Mouse (Mus musculus) left cerebral cortex, postnatal 36 days (tissue): ENCODE results near the gene Pygo2. TPM values are rescaled to one million over a fixed set of nuclear protein-coding genes. Genes with fewer than 3 reads are reported as not detected.

Experiments
- total RNA-seq, 2 experiments: library from RNA; stranded (reverse); gene quantifications; 2 replicates each; pipeline ENCODE4 v1.2.3; 2021

The Pygo2 gene
- total RNA-seq, 2 experiments from 2014 or later: 53.7 to 61.4 TPM

Other genes starting within 250 kb of the Pygo2 start
- gene Fam189b, start 247.1 kb upstream of the Pygo2 start, total RNA-seq: 10 to 100 TPM; 59.3 to 60.3 TPM
- 10 to 100 TPM; 62.4 to 64.6 TPM for gene Gba, start 227.3 kb upstream of the Pygo2 start, total RNA-seq
- gene Thbs3, start 215.0 kb upstream of the Pygo2 start, total RNA-seq: 10 to 100 TPM; 21.0 to 21.3 TPM
- 10 to 100 TPM; 90.6 to 93.8 TPM for gene Mtx1, start 203.1 kb upstream of the Pygo2 start, total RNA-seq
- 1 to 10 TPM in 1 of 2 experiments, under 1 TPM in 1; 0.44 to 1.1 TPM for gene Muc1, start 201.2 kb upstream of the Pygo2 start, total RNA-seq
- gene Krtcap2, start 184.2 kb upstream of the Pygo2 start, total RNA-seq: 10 to 100 TPM; 59.7 to 64.9 TPM
- gene Trim46, start 183.9 kb upstream of the Pygo2 start, total RNA-seq: 10 to 100 TPM; 74.4 to 88.7 TPM
- 10 to 100 TPM; 47.0 to 51.7 TPM for gene Dpm3, start 170.9 kb upstream of the Pygo2 start, total RNA-seq
- gene Slc50a1, start 159.6 kb upstream of the Pygo2 start, total RNA-seq: 10 to 100 TPM; 34.5 to 39.1 TPM
- 1 to 10 TPM; 4.2 to 7.4 TPM for gene Efna1, start 149.1 kb upstream of the Pygo2 start, total RNA-seq
- gene Efna3, start 107.2 kb upstream of the Pygo2 start, total RNA-seq: 10 to 100 TPM; 50.4 to 59.5 TPM
- gene Efna4, start 92.2 kb upstream of the Pygo2 start, total RNA-seq: 1 to 10 TPM in 1 of 2 experiments, not detected in 1; 1.2 TPM
- gene Adam15, start 80.2 kb upstream of the Pygo2 start, total RNA-seq: 100 to 1,000 TPM in 1 of 2 experiments, 10 to 100 TPM in 1; 96.1 to 120 TPM
- gene Dcst2, start 68.2 kb upstream of the Pygo2 start, total RNA-seq: under 1 TPM; 0.23 to 0.39 TPM
- not detected for gene Dcst1, start 65.0 kb upstream of the Pygo2 start, total RNA-seq
- gene Zbtb7b, start 35.4 kb upstream of the Pygo2 start, total RNA-seq: 10 to 100 TPM; 10.9 to 18.6 TPM
- gene Lenep, start 27.4 kb upstream of the Pygo2 start, total RNA-seq: 1 to 10 TPM; 4.2 to 5.3 TPM
- gene Flad1, start 18.3 kb upstream of the Pygo2 start, total RNA-seq: 10 to 100 TPM; 31.0 to 32.5 TPM
- gene Cks1b, start 11.8 kb upstream of the Pygo2 start, total RNA-seq: 1 to 10 TPM; 2.1 to 2.3 TPM
- 10 to 100 TPM; 10.6 to 16.0 TPM for gene Shc1, start 11.8 kb upstream of the Pygo2 start, total RNA-seq
- 10 to 100 TPM; 35.2 to 40.6 TPM for gene Pbxip1, start 6.5 kb downstream of the Pygo2 start, total RNA-seq
- gene Pmvk, start 24.3 kb downstream of the Pygo2 start, total RNA-seq: 10 to 100 TPM; 32.9 to 33.1 TPM
- 10 to 100 TPM; 16.4 to 23.5 TPM for gene Kcnn3, start 90.0 kb downstream of the Pygo2 start, total RNA-seq